Mouse (Mus musculus): ENCODE measurements around the gene H2-K1. TPM values are rescaled to one million over a fixed set of nuclear protein-coding genes. Genes with fewer than 3 reads are reported as not detected.

Gene H2-K1
- polyA plus RNA-seq, 1 experiment from 2014 or later, result 307 TPM

DNA sequence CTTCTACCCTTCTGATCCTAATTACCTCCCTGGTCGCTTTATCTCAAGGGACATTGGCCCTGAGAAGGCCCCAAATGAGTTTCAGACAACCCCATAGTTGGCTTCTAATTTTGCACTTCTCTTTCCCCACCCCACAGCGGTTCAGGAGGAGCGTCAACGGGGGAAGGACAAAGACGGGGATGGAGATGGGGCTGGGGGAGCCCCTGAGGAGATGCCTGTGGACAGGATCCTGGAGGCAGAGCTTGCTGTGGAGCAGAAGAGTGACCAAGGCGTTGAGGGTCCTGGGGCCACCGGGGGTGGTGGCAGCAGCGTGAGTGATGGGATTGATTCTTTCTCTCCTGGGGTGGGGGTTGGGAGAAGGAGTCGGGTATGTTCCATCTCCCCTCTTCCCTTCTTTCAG, 35.4 kb upstream of the H2-K1 start:
- Histone ChIP-seq H3K36me3 (ENCODE audit: control insufficient read depth, insufficient read depth, low read length) (peaks cover 21% of the 10 kb centered on the region), H3K27me3 (replicated peaks; ENCODE audit: control insufficient read depth, insufficient read depth, low read length) (0 out of 2 replicates have a peak, but pooled peaks cover 2% of the 10 kb centered on the region), H3K9ac (ENCODE audit: low read depth, low read length) (no peak overlapping the region), H3K4me2 (ENCODE audit: low read depth, low read length) (no peak overlapping the region), H3K4me3 (ENCODE audit: low read length) (no peak overlapping the region), H3K9me3 (ENCODE audit: control insufficient read depth, low read length) (no peaks in the 10 kb centered on the region), H3K4me1 (ENCODE audit: control insufficient read depth, insufficient read depth, low read length) (peaks cover 24% of the 10 kb centered on the region), H3K27ac (ENCODE audit: low read length) (no peak overlapping the region)
- 92% methylated on average over 8 of the region's 9 CpGs for WGBS
- ATAC-seq, result no peak

DNA sequence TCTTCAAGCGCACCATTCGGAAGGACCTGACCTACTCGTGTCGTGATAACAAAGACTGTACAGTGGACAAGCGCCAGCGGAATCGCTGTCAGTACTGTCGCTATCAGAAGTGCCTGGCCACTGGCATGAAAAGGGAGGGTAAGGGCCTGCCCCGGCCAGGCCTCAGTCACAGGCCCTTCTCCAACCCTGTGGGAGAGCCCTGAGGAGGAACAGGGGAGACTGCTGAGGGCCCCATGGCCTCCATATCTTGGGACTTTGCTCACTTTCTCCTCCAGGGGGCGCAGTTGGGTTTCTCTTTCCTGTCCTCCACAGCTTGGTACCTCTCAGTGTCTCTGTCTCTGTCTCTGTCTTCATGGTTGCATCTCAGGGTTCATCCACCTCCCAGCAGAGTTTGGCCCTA, 33.9 kb upstream of the H2-K1 start:
- WGBS, result 75% methylated on average over 10 of the region's 10 CpGs
- Histone ChIP-seq H3K9ac (ENCODE audit: low read depth, low read length) (no peak overlapping the region), H3K9me3 (ENCODE audit: control insufficient read depth, low read length) (no peaks in the 10 kb centered on the region), H3K4me2 (ENCODE audit: low read depth, low read length) (no peak overlapping the region), H3K4me3 (ENCODE audit: low read length) (no peak overlapping the region), H3K27ac (ENCODE audit: low read length) (no peak overlapping the region), H3K36me3 (ENCODE audit: control insufficient read depth, insufficient read depth, low read length) (peaks cover 25% of the 10 kb centered on the region), H3K27me3 (replicated peaks; ENCODE audit: control insufficient read depth, insufficient read depth, low read length) (0 out of 2 replicates have a peak, but pooled peaks cover 2% of the 10 kb centered on the region), H3K4me1 (ENCODE audit: control insufficient read depth, insufficient read depth, low read length) (peaks cover 32% of the 10 kb centered on the region)
- no peak for ATAC-seq

DNA sequence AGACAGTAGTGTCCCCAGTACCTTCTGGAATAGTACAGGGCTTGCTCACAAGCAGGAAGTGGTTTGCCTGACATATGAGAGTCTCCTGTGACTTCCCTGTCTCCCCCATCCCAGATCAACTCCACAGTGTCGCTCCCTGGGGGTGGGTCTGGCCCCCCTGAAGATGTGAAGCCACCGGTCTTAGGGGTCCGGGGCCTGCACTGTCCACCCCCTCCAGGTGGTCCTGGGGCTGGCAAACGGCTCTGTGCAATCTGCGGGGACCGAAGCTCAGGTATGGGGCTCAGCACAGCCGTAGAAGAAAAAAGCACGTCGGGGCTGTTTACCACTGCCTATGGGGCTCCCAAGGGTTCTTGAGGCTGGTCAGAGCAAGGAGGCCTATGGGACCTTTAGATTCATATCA, 33.3 kb upstream of the H2-K1 start:
- Histone ChIP-seq H3K36me3 (ENCODE audit: control insufficient read depth, insufficient read depth, low read length) (peaks cover 32% of the 10 kb centered on the region), H3K27ac (ENCODE audit: low read length) (no peak overlapping the region; the same call in 1 of the 2 replicates), H3K27me3 (replicated peaks; ENCODE audit: control insufficient read depth, insufficient read depth, low read length) (0 out of 2 replicates have a peak, but pooled peaks cover 1% of the 10 kb centered on the region), H3K9me3 (ENCODE audit: control insufficient read depth, low read length) (no peaks in the 10 kb centered on the region), H3K4me3 (ENCODE audit: low read length) (peak overlapping the region; percentile 79), H3K4me1 (ENCODE audit: control insufficient read depth, insufficient read depth, low read length) (peaks cover 32% of the 10 kb centered on the region), H3K9ac (ENCODE audit: low read depth, low read length) (peak overlapping the region; percentile 94; the same call in 1 of the 2 replicates), H3K4me2 (ENCODE audit: low read depth, low read length) (0 out of 2 replicates have a peak overlapping the region, but pooled peaks have one; percentile 88)
- 93% methylated on average over 9 of the region's 9 CpGs for WGBS
- ATAC-seq, result no peak

GRCm38 (mm10) chr17:34032806-34033205, 32.7 kb upstream of the H2-K1 start:
- Histone ChIP-seq H3K27ac (ENCODE audit: low read length) (peak overlapping the region; percentile 98), H3K27me3 (replicated peaks; ENCODE audit: control insufficient read depth, insufficient read depth, low read length) (no peaks in the 10 kb centered on the region), H3K4me3 (ENCODE audit: low read length) (peak overlapping the region; percentile 79), H3K4me1 (ENCODE audit: control insufficient read depth, insufficient read depth, low read length) (peaks cover 33% of the 10 kb centered on the region), H3K9me3 (ENCODE audit: control insufficient read depth, low read length) (no peaks in the 10 kb centered on the region), H3K4me2 (ENCODE audit: low read depth, low read length) (peak overlapping the region; percentile 88), H3K9ac (ENCODE audit: low read depth, low read length) (peak overlapping the region; percentile 94), H3K36me3 (ENCODE audit: control insufficient read depth, insufficient read depth, low read length) (peaks cover 34% of the 10 kb centered on the region)
- WGBS, result 49% methylated on average over 9 of the region's 9 CpGs
- no peak for ATAC-seq

- H3K4me2 ChIP-seq (ENCODE audit: low read depth, low read length), result peak overlapping the region; percentile 88
- peaks cover 30% of the 10 kb centered on the region for H3K36me3 ChIP-seq (ENCODE audit: control insufficient read depth, insufficient read depth, low read length)
- peak; percentile 21 for ATAC-seq
- H3K4me1 ChIP-seq (ENCODE audit: control insufficient read depth, insufficient read depth, low read length), result peaks cover 36% of the 10 kb centered on the region
- no peaks in the 10 kb centered on the region for H3K27me3 ChIP-seq (replicated peaks; ENCODE audit: control insufficient read depth, insufficient read depth, low read length)
- H3K27ac ChIP-seq (ENCODE audit: low read length), result peak overlapping the region; percentile 98
- peak overlapping the region; percentile 94 for H3K9ac ChIP-seq (ENCODE audit: low read depth, low read length)
- H3K4me3 ChIP-seq (ENCODE audit: low read length), result peak overlapping the region; percentile 79
- 0% methylated on average over 44 of the region's 48 CpGs for WGBS
- H3K9me3 ChIP-seq (ENCODE audit: control insufficient read depth, low read length), result no peaks in the 10 kb centered on the region
Observed at GRCm38 (mm10) chr17:34032174-34032632, 32.1 kb upstream of the H2-K1 start.

GRCm38 (mm10) chr17:34031465-34032173, 31.5 kb upstream of the H2-K1 start, which contains the start of the genes Slc39a7 and Rxrb:
TSS of gene Slc39a7 (minus strand) at chr17:34031682.
TSS of gene Rxrb (plus strand) at chr17:34031812.
- H3K36me3 ChIP-seq (ENCODE audit: control insufficient read depth, insufficient read depth, low read length), result peaks cover 27% of the 10 kb centered on the region
- H3K27ac ChIP-seq (ENCODE audit: low read length), result peak within 1 kb of the TSS; percentile 98
- H3K27me3 ChIP-seq (replicated peaks; ENCODE audit: control insufficient read depth, insufficient read depth, low read length), result no peaks in the 10 kb centered on the region
- H3K9me3 ChIP-seq (ENCODE audit: control insufficient read depth, low read length), result no peaks in the 10 kb centered on the region
- peak within 1 kb of the TSS; percentile 94 for H3K9ac ChIP-seq (ENCODE audit: low read depth, low read length)
- WGBS, result under 1% methylated on average over 82 of the region's 88 CpGs
- ATAC-seq, result peak; percentile 77
- peak within 1 kb of the TSS; percentile 94 for H3K4me2 ChIP-seq (ENCODE audit: low read depth, low read length)
- H3K4me1 ChIP-seq (ENCODE audit: control insufficient read depth, insufficient read depth, low read length), result peaks cover 41% of the 10 kb centered on the region
- H3K4me3 ChIP-seq (ENCODE audit: low read length), result peak within 1 kb of the TSS; percentile 79

DNA sequence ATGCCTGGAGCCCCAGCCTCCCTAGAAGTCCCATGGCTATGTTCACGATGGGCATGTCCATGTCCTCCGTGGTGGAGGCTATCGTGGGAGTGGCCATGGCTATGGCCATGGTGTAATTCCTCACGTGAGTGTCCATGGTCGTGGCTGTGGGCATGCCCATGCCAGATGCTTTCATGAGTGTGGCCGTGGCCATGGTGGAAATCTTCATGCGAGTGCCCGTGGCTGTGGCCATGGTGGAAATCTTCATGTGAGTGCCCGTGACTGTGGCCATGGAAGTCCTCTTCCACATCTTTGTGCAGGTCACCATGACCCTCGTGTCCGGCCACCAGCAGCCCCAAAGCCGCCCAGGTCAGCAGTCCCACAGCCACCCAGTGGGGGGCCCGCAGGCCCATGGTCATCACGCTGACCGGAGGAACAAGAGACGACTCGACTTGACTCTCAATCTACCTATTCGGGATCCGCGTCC, 30.7 kb upstream of the H2-K1 start:
- peak; percentile 2; the same call in 1 of the 2 replicates for ATAC-seq
- Histone ChIP-seq H3K9ac (ENCODE audit: low read depth, low read length) (peak overlapping the region; percentile 94), H3K27me3 (replicated peaks; ENCODE audit: control insufficient read depth, insufficient read depth, low read length) (no peaks in the 10 kb centered on the region), H3K36me3 (ENCODE audit: control insufficient read depth, insufficient read depth, low read length) (peaks cover 20% of the 10 kb centered on the region), H3K4me3 (ENCODE audit: low read length) (peak overlapping the region; percentile 79), H3K27ac (ENCODE audit: low read length) (peak overlapping the region; percentile 83), H3K4me2 (ENCODE audit: low read depth, low read length) (peak overlapping the region; percentile 94), H3K4me1 (ENCODE audit: control insufficient read depth, insufficient read depth, low read length) (peaks cover 48% of the 10 kb centered on the region), H3K9me3 (ENCODE audit: control insufficient read depth, low read length) (no peaks in the 10 kb centered on the region)
- 4% methylated on average over 20 of the region's 20 CpGs for WGBS

- H3K27ac ChIP-seq (ENCODE audit: low read length), result peak overlapping the region; percentile 83; the same call in 1 of the 2 replicates
- WGBS, result 71% methylated on average over 21 of the region's 21 CpGs
- no peaks in the 10 kb centered on the region for H3K27me3 ChIP-seq (replicated peaks; ENCODE audit: control insufficient read depth, insufficient read depth, low read length)
- H3K36me3 ChIP-seq (ENCODE audit: control insufficient read depth, insufficient read depth, low read length), result peaks cover 19% of the 10 kb centered on the region; the same call in 1 of the 2 replicates
- H3K4me2 ChIP-seq (ENCODE audit: low read depth, low read length), result peak overlapping the region; percentile 94
- H3K9ac ChIP-seq (ENCODE audit: low read depth, low read length), result peak overlapping the region; percentile 94
- ATAC-seq, result no peak
- no peaks in the 10 kb centered on the region for H3K9me3 ChIP-seq (ENCODE audit: control insufficient read depth, low read length)
- peak overlapping the region; percentile 79 for H3K4me3 ChIP-seq (ENCODE audit: low read length)
- H3K4me1 ChIP-seq (ENCODE audit: control insufficient read depth, insufficient read depth, low read length), result peaks cover 56% of the 10 kb centered on the region
Observed at GRCm38 (mm10) chr17:34029890-34030595, 29.9 kb upstream of the H2-K1 start.
